Mouse (Mus musculus) liver, postnatal 0 days (tissue): ENCODE measurements at regions not wholly inside any gene's neighbourhood (a gene's known extent, or its start where the extent isn't known, plus 50 kb on each side); places are given as distances from the start of the nearest gene placed in this dataset.
"Not testable (repeated sequence)": the region's sequence is repeated elsewhere in the genome, so short reads cannot be mapped to it uniquely, and the experiment has no call there.

Source experiments
- CTCF ChIP-seq: sonication (generic); IDR thresholded peaks from 2 replicates; pipeline ENCODE4 v1.5.1; 2016; ENCODE audit warnings: antibody characterized with exemption, low read depth
- EP300 ChIP-seq: IDR thresholded peaks from 2 replicates; pipeline ENCODE4 v1.6.1; 2016; ENCODE audit warnings: antibody characterized with exemption, low read depth, mild to moderate bottlenecking

GRCm38 (mm10) chr9:115459075-115459474 is 148.9 kb upstream of the Stt3b start:
- not testable (repeated sequence) for TF ChIP-seq CTCF, EP300
